Mouse (Mus musculus) heart, postnatal 0 days (tissue): ENCODE data around the gene Rpl26.

Experiments used
- CTCF ChIP-seq: IDR thresholded peaks from 2 replicates; pipeline ENCODE4 v1.5.1; 2016; ENCODE audit warnings: antibody characterized with exemption, control low read depth, low read depth
- EP300 ChIP-seq: IDR thresholded peaks from 2 replicates; pipeline ENCODE4 v1.6.1; 2016; ENCODE audit warnings: antibody characterized with exemption, low read depth

DNA sequence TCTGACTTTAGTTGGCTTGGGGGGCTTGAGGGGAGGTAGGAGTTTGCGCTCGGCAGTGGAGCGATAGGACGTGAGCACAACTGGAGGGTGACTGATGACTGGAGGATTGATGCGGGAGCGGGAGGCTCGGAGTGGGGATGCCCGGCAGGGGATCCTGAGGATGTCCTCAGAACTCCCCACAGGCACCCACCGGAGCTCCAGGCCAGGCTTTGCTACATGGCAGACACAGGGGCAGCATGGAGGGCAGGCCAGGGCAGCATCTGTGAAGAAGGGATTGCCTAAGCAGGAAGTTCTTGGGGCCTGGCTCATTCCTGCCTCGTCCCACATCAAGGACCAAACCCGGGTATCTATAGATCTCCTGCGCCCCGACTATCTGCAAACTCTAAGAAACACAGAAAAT, 52.5 kb downstream of the Rpl26 start:
- no peak for TF ChIP-seq CTCF
- no peak for TF ChIP-seq EP300
